Mouse (Mus musculus) liver, embryonic 15.5 days (tissue): ENCODE results near the gene Prf1. TPM values are rescaled to one million over a fixed set of nuclear protein-coding genes. Genes with fewer than 3 reads are reported as not detected.

Source experiments
- ATAC-seq: fragments of 200-750 bp; cut with Nextera tagmentation; 2 replicates; pipeline ENCODE4 v1.8.0; 2017; ENCODE audit warnings: moderate number of reproducible peaks, mild to moderate bottlenecking, moderate library complexity; ENCODE audit not compliant: insufficient read depth
- H3K27ac ChIP-seq: fragments of 300-500 bp; sonication (generic); replicated peaks from 2 replicates; pipeline ENCODE4 v1.5.1; 2015; ENCODE audit warnings: mild to moderate bottlenecking, inconsistent platforms
- H3K27me3 ChIP-seq: fragments of 300-500 bp; sonication (generic); 2 replicates; pipeline ENCODE4 v1.6.1; 2015; ENCODE audit warnings: mild to moderate bottlenecking, inconsistent platforms
- H3K36me3 ChIP-seq: fragments of 300-500 bp; sonication (generic); replicated peaks from 2 replicates; pipeline ENCODE4 v1.6.1; 2015; ENCODE audit warnings: moderate library complexity, mild to moderate bottlenecking, inconsistent platforms
- H3K4me1 ChIP-seq: fragments of 300-500 bp; sonication (generic); replicated peaks from 2 replicates; pipeline ENCODE4 v1.6.1; 2015; ENCODE audit warnings: inconsistent platforms
- H3K4me2 ChIP-seq: fragments of 300-500 bp; sonication (generic); 2 replicates; pipeline ENCODE4 v1.6.1; 2015; ENCODE audit warnings: moderate library complexity, mild to moderate bottlenecking, inconsistent platforms
- H3K4me3 ChIP-seq: fragments of 300-500 bp; sonication (generic); replicated peaks from 2 replicates; pipeline ENCODE4 v1.5.1; 2015; ENCODE audit warnings: mild to moderate bottlenecking, inconsistent platforms
- H3K9ac ChIP-seq: fragments of 300-500 bp; sonication (generic); 2 replicates; pipeline ENCODE4 v1.6.1; 2015; ENCODE audit warnings: moderate library complexity, mild to moderate bottlenecking, inconsistent platforms
- H3K9me3 ChIP-seq: fragments of 300-500 bp; sonication (generic); replicated peaks from 2 replicates; pipeline ENCODE4 v1.6.1; 2016; ENCODE audit warnings: inconsistent platforms
- WGBS: fragments of 180-500 bp; shearing (Covaris S2); methylation state at CpG from one replicate; pipeline ENCODE4 v1.1.7; 2015; ENCODE audit warnings: mixed read lengths; ENCODE audit not compliant: insufficient replicate concordance; 5-methylcytosine and 5-hydroxymethylcytosine counted together
- polyA plus RNA-seq: library from polyadenylated mRNA; unstranded; fragments of >200 nt; fragmentation: Nextera tagmentation; extraction: Ambion mirVana; gene quantifications from 2 replicates; pipeline ENCODE4 v1.2.1, GENCODE M21; 2015

Gene Prf1
- polyA plus RNA-seq, 1 experiment from 2014 or later: 0.05 TPM

- Histone ChIP-seq H3K9ac (no peak overlapping the region), H3K4me3 (no peak overlapping the region), H3K27me3 (no peaks in the 10 kb centered on the region), H3K4me2 (no peak overlapping the region), H3K27ac (no peak overlapping the region), H3K36me3 (no peaks in the 10 kb centered on the region), H3K9me3 (no peaks in the 10 kb centered on the region), H3K4me1 (peaks cover 10% of the 10 kb centered on the region; the same call in 1 of the 2 replicates)
- ATAC-seq: no peak
- WGBS: 61% methylated on average over 9 of the region's 9 CpGs
Measured at GRCm38 (mm10) chr10:61315324-61315880, 17.8 kb downstream of the Prf1 start.

- no peak for ATAC-seq
- Histone ChIP-seq H3K27ac (no peak overlapping the region), H3K4me1 (0 out of 2 replicates have a peak, but pooled peaks cover 3% of the 10 kb centered on the region), H3K9me3 (no peaks in the 10 kb centered on the region), H3K36me3 (0 out of 2 replicates have a peak, but pooled peaks cover 5% of the 10 kb centered on the region), H3K4me2 (no peak overlapping the region), H3K9ac (no peak overlapping the region), H3K27me3 (no peaks in the 10 kb centered on the region), H3K4me3 (no peak overlapping the region)
- 66% methylated on average over 3 of the region's 3 CpGs for WGBS
Measured at GRCm38 (mm10) chr10:61318527-61318926, 20.9 kb downstream of the Prf1 start.

- 62% methylated on average over 8 of the region's 8 CpGs for WGBS
- Histone ChIP-seq H3K4me3 (no peak overlapping the region), H3K27ac (no peak overlapping the region), H3K4me2 (no peak overlapping the region), H3K4me1 (no peaks in the 10 kb centered on the region), H3K27me3 (no peaks in the 10 kb centered on the region), H3K9me3 (no peaks in the 10 kb centered on the region), H3K36me3 (0 out of 2 replicates have a peak, but pooled peaks cover 5% of the 10 kb centered on the region), H3K9ac (no peak overlapping the region)
- no peak for ATAC-seq
Measured at GRCm38 (mm10) chr10:61324717-61325116, 27.1 kb downstream of the Prf1 start.

GRCm38 (mm10) chr10:61325782-61326328, 28.2 kb downstream of the Prf1 start:
- no peak overlapping the region for H3K4me3 ChIP-seq

GRCm38 (mm10) chr10:61327545-61327944, 29.9 kb downstream of the Prf1 start:
- ATAC-seq: no peak
- WGBS: 67% methylated on average over 10 of the region's 10 CpGs

More at GRCm38 (mm10) chr10:61325782-61326328, 28.2 kb downstream of the Prf1 start:
- ATAC-seq: no peak
- Histone ChIP-seq H3K9ac (no peak overlapping the region), H3K4me1 (no peaks in the 10 kb centered on the region), H3K4me2 (no peak overlapping the region), H3K27ac (no peak overlapping the region), H3K36me3 (0 out of 2 replicates have a peak, but pooled peaks cover 5% of the 10 kb centered on the region), H3K9me3 (no peaks in the 10 kb centered on the region), H3K27me3 (no peaks in the 10 kb centered on the region)
- WGBS: 52% methylated on average over 9 of the region's 9 CpGs

GRCm38 (mm10) chr10:61328927-61329326, 31.3 kb downstream of the Prf1 start:
- H3K9me3 ChIP-seq: no peaks in the 10 kb centered on the region
- H3K4me3 ChIP-seq: no peak overlapping the region
- H3K36me3 ChIP-seq: no peaks in the 10 kb centered on the region
- H3K4me1 ChIP-seq: no peaks in the 10 kb centered on the region
- no peaks in the 10 kb centered on the region for H3K27me3 ChIP-seq
- WGBS: 55% methylated on average over 7 of the region's 7 CpGs
- H3K9ac ChIP-seq: no peak overlapping the region
- H3K27ac ChIP-seq: no peak overlapping the region
- H3K4me2 ChIP-seq: no peak overlapping the region
- no peak for ATAC-seq

More at GRCm38 (mm10) chr10:61327545-61327944, 29.9 kb downstream of the Prf1 start:
- no peaks in the 10 kb centered on the region for H3K36me3 ChIP-seq
- no peaks in the 10 kb centered on the region for H3K9me3 ChIP-seq
- no peaks in the 10 kb centered on the region for H3K27me3 ChIP-seq
- H3K4me2 ChIP-seq: no peak overlapping the region
- H3K4me1 ChIP-seq: no peaks in the 10 kb centered on the region
- no peak overlapping the region for H3K27ac ChIP-seq
- no peak overlapping the region for H3K9ac ChIP-seq
- H3K4me3 ChIP-seq: no peak overlapping the region

- Histone ChIP-seq H3K9me3 (no peaks in the 10 kb centered on the region), H3K4me2 (no peak overlapping the region), H3K27me3 (no peaks in the 10 kb centered on the region), H3K27ac (no peak overlapping the region), H3K36me3 (no peaks in the 10 kb centered on the region), H3K4me1 (no peaks in the 10 kb centered on the region), H3K4me3 (no peak overlapping the region), H3K9ac (no peak overlapping the region)
- 68% methylated on average over 5 of the region's 5 CpGs for whole genome bisulfite sequencing
- no peak for ATAC-seq
Measured at GRCm38 (mm10) chr10:61331046-61331445, 33.4 kb downstream of the Prf1 start.

GRCm38 (mm10) chr10:61334545-61334944, 36.9 kb downstream of the Prf1 start:
- ATAC-seq: no peak
- H3K9ac ChIP-seq: no peak overlapping the region
- H3K4me1 ChIP-seq: no peaks in the 10 kb centered on the region; the same call in 1 of the 2 replicates
- no peak overlapping the region for H3K4me3 ChIP-seq
- no peak overlapping the region for H3K4me2 ChIP-seq
- no peaks in the 10 kb centered on the region for H3K9me3 ChIP-seq
- no peaks in the 10 kb centered on the region for H3K27me3 ChIP-seq
- no peak overlapping the region for H3K27ac ChIP-seq
- no peaks in the 10 kb centered on the region for H3K36me3 ChIP-seq
- 22% methylated on average over 7 of the region's 7 CpGs for WGBS

GRCm38 (mm10) chr10:61336137-61336536, 38.5 kb downstream of the Prf1 start:
- no peak for ATAC-seq
- Histone ChIP-seq H3K36me3 (no peaks in the 10 kb centered on the region), H3K4me1 (peaks cover 9% of the 10 kb centered on the region), H3K4me3 (no peak overlapping the region), H3K27me3 (no peaks in the 10 kb centered on the region), H3K9me3 (no peaks in the 10 kb centered on the region), H3K27ac (no peak overlapping the region), H3K9ac (no peak overlapping the region), H3K4me2 (no peak overlapping the region)
- WGBS: 22% methylated on average over 6 of the region's 6 CpGs

- Histone ChIP-seq H3K9me3 (no peaks in the 10 kb centered on the region), H3K4me2 (no peak overlapping the region), H3K27ac (no peak overlapping the region), H3K9ac (no peak overlapping the region), H3K4me3 (no peak overlapping the region), H3K36me3 (no peaks in the 10 kb centered on the region), H3K4me1 (peaks cover 9% of the 10 kb centered on the region), H3K27me3 (no peaks in the 10 kb centered on the region)
- no peak for ATAC-seq
- WGBS: 58% methylated on average over 5 of the region's 5 CpGs
Measured at GRCm38 (mm10) chr10:61336592-61336991, 39.0 kb downstream of the Prf1 start.

- H3K9me3 ChIP-seq: no peaks in the 10 kb centered on the region
- WGBS: 75% methylated on average over 11 of the region's 11 CpGs
Measured at GRCm38 (mm10) chr10:61337665-61338064, 40.0 kb downstream of the Prf1 start.

More at GRCm38 (mm10) chr10:61337665-61338064, 40.0 kb downstream of the Prf1 start:
- Histone ChIP-seq H3K36me3 (no peaks in the 10 kb centered on the region; the same call in 1 of the 2 replicates), H3K9ac (no peak overlapping the region), H3K27ac (no peak overlapping the region), H3K4me3 (no peak overlapping the region), H3K27me3 (no peaks in the 10 kb centered on the region), H3K4me2 (no peak overlapping the region), H3K4me1 (peaks cover 9% of the 10 kb centered on the region)
- ATAC-seq: no peak
